Mouse (Mus musculus) adrenal gland, postnatal 10 days (tissue): Measurements from ENCODE around the gene Ang6. TPM values are rescaled to one million over a fixed set of nuclear protein-coding genes. Genes with fewer than 3 reads are reported as not detected.
"Not testable (repeated sequence)": the region's sequence is repeated elsewhere in the genome, so short reads cannot be mapped to it uniquely, and the experiment has no call there.

Experiments
- DNase-seq: peaks from one replicate; pipeline ENCODE4 v3.0.0; 2021; ENCODE audit warnings: mixed read lengths
- long read RNA-seq, 2 experiments: library from polyadenylated mRNA; stranded (forward); transcript quantifications; one replicate each; pipeline ENCODE4 v2.0.0; 2021
- total RNA-seq, 2 experiments: library from RNA; stranded (reverse); gene quantifications; 2 replicates each; pipeline ENCODE4 v1.2.3; 2021

The Ang6 gene
- not detected for total RNA-seq
- long read RNA-seq, experiment 1 = 0 reads
- long read RNA-seq, experiment 2 = 0 reads

DNA sequence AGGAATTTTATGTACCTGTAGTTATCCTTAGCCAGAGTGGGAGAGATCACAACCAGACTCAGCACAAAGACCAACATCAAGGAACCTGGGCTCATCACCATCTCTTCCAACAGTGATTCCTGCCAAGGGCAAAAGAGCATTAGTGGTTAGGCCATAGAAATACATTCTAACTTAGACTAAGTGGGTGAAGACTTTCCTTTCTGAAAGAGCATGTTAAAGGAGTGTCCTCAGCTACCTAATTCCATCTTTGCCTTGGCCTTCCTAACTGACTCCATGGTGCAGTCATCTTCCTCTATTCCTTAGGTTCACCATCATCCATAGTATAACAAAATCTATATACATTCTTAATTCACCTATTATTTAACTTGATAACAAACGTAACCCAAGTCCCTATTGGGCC is at the start of gene Ang6:
Ang6 (minus strand) TSS at position 101 of the 400 bp plus-strand sequence.
- DNase-seq = no peak

DNA sequence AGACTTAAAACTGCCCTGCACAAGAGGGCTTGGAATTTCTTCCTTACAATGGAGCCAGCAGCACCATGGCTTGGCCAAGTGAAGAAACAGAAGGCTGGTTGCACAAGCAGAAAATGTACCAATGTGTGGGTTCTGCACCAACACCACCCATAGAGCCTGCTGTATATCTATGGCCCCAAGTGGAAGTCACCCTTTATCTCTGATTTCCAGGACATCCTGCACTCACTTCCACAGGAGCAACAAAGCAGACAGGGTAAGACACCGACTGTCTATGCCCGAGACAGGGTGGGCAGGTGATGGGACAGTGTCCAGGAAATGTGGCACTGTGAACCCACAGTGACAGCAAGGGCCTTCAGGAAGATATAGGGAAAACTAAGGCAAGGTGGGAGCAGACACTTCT is 44.5 kb upstream of the Ang6 start:
- not testable (repeated sequence) for DNase-seq

DNA sequence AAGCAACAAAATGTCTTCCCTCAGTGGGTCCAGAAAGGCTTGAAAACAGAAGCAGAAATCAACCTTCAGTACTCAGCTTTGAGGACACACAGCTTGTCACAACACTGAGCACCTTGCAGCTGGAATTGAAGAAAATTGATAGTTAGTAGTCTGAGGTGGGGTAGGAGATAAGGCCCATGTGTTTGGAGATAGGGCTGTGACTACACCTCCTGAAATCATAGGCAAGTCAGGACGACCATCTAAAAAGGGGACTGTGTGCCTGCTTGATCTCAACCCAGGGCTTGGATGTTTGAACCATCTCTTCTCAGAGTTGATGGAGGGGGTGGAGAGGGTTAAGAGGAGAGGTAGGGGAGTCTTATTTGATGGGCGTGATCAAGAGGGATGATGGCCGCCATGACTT is 29.8 kb upstream of the Ang6 start:
- not testable (repeated sequence) for DNase-seq

DNA sequence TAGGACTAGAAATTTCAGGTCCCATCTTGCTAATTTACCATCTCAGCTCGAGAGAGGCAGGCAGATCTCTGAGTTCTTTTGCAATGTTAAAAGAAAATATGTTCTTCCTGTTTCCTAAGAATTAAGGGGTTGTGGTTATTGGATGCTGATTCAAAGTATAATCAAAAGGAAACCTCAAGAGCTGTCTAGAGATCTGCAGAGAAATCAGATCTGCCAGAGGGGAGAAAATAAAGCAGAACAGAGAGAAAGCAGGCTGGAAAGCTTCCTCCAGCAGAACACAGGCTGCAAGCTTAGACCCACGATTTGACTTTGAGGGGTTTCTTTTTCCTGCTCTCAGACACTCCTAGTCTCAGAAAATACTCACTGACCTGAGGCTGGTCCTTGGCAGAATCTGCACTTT is 7.6 kb upstream of the Ang6 start:
- not testable (repeated sequence) for DNase-seq

DNA sequence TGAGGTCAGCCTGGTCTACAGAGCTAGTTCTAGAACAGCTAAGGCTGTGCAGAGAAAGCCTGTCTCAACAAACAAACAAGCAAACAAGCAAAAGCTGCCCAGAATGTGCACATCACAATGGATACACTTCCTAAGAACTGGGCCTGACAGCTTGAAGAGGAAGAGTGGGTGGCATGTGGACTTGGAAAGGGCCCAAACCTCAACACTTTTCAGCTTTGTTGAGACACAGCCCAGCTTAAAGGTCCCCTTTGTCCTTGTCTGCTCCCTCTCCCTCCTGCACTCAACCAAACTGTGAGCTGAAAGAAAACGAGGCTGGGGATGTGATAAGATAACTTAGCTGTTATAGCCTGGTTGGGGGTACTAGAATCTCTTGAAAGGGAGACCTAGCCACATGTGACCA is 6.0 kb upstream of the Ang6 start:
- DNase-seq = not testable (repeated sequence)

DNA sequence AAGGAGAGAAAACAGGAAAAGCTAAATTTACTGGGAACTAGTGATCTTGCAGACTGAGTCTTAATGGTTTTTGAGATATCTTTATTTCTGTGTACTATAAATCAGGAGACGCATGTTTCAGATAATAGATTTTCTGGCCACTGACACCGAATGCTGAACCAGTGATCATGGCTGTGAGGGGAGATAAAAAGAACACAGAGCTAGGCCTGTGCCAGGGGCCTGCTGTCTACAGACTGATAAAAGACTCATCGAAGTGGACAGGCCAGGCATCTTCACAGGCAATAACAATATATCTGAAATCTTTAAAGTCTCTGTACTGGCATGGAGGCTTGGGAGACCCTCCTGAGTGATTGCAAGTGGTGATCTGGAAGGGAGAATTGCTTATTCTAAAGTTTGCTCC is 469 bp downstream of the Ang6 start:
- no peak for DNase-seq

DNA sequence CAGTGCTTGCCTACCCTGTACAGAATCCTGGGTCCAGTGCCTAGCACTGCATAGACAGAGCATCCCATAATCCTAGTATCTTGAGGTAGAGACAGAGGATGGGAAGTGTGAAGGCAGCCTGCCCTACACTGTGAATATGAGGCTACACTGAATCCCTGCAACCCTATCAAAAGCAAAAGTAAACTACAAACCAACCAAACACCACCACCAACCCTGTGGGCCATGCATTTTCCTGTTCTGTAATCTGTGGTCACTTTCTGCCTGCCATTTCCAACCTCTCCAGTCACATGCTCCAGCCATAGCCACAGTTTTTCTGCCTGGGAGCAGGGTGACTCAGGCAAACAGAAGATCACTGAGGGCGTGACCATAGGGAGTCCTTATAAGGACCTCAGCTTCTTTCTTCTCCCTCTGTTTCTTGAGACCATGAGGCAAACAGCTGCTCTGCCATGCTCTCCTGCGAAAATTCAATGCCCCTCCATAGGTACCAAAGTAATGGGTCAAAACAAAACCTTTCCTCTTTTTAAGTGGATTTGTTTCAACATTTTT is 3.5 kb downstream of the Ang6 start:
- DNase-seq = not testable (repeated sequence)

DNA sequence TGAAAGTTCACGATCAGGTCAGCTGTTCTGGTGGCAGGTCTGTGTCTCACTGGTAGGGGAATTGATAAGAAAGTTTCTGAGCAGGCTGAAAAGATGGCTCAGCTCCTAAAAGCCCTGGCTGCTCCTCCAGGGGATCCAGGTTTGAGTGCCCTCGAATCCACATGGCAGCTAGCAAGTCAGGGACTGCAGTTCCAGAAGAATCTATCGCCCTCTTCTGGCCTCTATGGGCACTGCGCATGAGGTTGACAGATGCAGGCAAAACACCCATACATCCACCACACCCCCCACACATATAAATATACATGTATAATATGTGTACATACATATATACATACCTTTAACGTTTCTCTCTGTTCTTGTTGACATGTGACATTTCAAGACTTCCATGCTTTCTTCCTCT is 14.7 kb downstream of the Ang6 start:
- DNase-seq = peak; percentile 83

DNA sequence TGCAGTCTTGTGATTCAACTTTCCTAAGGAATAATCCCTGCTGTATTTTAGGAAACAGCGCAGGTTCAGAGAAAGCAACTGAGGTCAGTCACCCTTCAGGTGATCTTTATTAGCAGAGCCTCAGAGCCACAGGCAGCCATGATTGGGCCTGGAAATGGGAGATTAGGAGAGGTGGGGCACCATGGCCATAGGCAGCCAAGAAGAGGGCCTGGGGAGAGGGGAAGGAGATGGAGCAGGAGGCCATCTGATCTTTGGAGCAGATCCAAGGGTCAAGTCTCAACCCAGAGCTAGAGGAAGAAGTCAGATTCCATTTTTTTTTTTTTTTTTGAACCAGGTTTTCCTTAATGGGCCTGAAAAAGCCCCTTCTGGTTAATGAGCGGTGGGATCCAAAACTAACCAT is 15.9 kb downstream of the Ang6 start:
- no peak for DNase-seq

DNA sequence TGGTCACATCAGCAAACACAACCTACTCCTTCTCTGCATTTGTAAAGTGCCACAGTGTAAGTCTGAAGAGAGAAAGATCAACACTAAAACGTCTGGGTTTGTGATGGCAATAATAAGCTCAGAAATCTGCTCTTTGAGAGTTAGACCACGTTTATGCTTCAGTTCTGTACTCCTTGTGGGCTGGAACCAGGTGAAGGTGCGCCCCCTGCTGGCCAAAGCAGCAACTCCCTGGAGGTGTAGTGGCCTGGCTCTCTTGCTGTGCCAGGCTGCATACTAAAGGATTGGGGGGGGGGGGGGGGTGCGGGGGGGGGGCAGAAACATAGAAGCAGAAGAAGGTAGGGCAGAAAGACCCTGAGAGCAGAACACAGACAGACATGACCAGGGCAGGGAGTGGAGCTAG is 18.2 kb downstream of the Ang6 start:
- peak; percentile 80 for DNase-seq

DNA sequence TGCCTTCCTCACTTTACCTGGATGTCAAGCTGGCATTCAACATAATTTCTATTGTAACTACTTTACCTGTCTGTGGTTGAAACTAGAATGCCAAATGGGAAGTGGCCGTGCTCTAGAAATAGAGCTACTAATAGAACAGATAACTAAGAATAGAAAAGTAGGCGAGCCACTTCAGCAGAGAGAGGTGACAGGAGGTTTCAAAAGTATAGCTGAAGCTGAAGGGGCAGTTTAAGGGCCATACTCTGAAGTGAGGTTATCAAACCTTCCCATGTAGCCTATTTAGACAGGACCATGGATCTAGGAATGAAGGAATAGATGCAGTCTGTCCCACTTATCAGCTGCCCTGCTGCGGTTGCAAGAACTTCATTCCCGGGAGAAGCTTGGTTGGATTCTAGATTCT is 18.6 kb downstream of the Ang6 start:
- no peak for DNase-seq

DNA sequence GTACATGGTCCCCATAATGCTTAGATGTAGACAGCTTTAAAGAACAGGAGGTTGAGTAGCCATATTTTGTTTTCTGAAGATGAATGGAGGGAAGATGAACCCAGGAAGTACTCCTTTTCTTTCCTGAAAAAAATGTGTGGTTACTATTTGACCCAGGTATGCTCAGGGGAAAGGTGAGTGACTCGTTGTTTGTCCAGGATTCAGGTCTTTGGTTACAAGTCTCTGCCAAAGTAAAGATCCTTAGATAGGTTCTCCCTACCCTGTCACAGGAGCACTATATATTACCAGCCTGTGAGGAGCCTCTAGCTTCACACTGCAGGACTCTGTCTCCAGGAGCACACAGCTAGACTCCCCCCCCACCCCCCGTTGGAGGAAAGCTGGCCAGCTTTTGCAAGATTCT is 45.3 kb downstream of the Ang6 start, which contains the start of gene Ang5:
Ang5 (plus strand) TSS at position 301 of the 400 bp plus-strand sequence.
- not testable (repeated sequence) for DNase-seq

DNA sequence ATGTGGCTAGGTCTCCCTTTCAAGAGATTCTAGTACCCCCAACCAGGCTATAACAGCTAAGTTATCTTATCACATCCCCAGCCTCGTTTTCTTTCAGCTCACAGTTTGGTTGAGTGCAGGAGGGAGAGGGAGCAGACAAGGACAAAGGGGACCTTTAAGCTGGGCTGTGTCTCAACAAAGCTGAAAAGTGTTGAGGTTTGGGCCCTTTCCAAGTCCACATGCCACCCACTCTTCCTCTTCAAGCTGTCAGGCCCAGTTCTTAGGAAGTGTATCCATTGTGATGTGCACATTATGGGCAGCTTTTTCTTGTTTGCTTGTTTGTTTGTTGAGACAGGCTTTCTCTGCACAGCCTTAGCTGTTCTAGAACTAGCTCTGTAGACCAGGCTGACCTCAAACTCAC is 47.0 kb downstream of the Ang6 start:
- DNase-seq = not testable (repeated sequence)

DNA sequence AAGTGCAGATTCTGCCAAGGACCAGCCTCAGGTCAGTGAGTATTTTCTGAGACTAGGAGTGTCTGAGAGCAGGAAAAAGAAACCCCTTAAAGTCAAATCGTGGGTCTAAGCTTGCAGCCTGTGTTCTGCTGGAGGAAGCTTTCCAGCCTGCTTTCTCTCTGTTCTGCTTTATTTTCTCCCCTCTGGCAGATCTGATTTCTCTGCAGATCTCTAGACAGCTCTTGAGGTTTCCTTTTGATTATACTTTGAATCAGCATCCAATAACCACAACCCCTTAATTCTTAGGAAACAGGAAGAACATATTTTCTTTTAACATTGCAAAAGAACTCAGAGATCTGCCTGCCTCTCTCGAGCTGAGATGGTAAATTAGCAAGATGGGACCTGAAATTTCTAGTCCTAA is 48.7 kb downstream of the Ang6 start:
- not testable (repeated sequence) for DNase-seq

Other genes starting within 250 kb of the Ang6 start
- gene Gm8180, start 217.5 kb downstream of the Ang6 start, total RNA-seq = not detected
- 1 to 10 TPM in 1 of 2 experiments, under 1 TPM in 1; 0.81 to 3.0 TPM for gene Ear1, start 126.8 kb downstream of the Ang6 start, total RNA-seq
- gene Ear10, start 78.7 kb downstream of the Ang6 start, total RNA-seq = not detected
- gene Gm8113, start 76.9 kb downstream of the Ang6 start, total RNA-seq = 1 to 10 TPM; 1.6 to 4.7 TPM
- not detected for gene Ang5, start 45.2 kb downstream of the Ang6 start, total RNA-seq
- 1 to 10 TPM; 4.2 to 4.9 TPM for gene Ear2, start 100.4 kb upstream of the Ang6 start, total RNA-seq
- not detected for gene Gm3327, start 121.6 kb upstream of the Ang6 start, total RNA-seq
- gene Gm8212, start 195.4 kb upstream of the Ang6 start, total RNA-seq = not detected
- not detected for gene 4930503E14Rik, start 211.0 kb upstream of the Ang6 start, total RNA-seq